Mouse (Mus musculus): ENCODE measurements around the gene Pgls. TPM values are rescaled to one million over a fixed set of nuclear protein-coding genes. Genes with fewer than 3 reads are reported as not detected.

Pgls gene
- polyA plus RNA-seq, 1 experiment = 140 TPM

- no peak for TF ChIP-seq POLR2A (IDR thresholded peaks at IDR 0.05; ENCODE audit: borderline replicate concordance, extremely low read depth, low read depth, low read length)
- no peak for TF ChIP-seq CTCF (IDR thresholded peaks at IDR 0.05; ENCODE audit: insufficient read depth, low read length)
- WGBS = 81% methylated on average over 7 of the region's 7 CpGs
These were observed 12.0 kb downstream of the Pgls start for GRCm38 (mm10) chr8:71604021-71604420.

GRCm38 (mm10) chr8:71610822-71611651 lies 19.1 kb downstream of the Pgls start, which contains the start of gene Colgalt1:
Gene Colgalt1 (plus strand): TSS chr8:71610998.
- DNase-seq = peak; percentile 91
- H3K4me3 ChIP-seq (replicated peaks; ENCODE audit: extremely low read depth, low read depth, low read length) = peak within 1 kb of the TSS; percentile 86
- peak; percentile 58; the same call in 1 of the 2 replicates for TF ChIP-seq POLR2A (IDR thresholded peaks at IDR 0.05; ENCODE audit: borderline replicate concordance, extremely low read depth, low read depth, low read length)
- TF ChIP-seq CTCF (IDR thresholded peaks at IDR 0.05; ENCODE audit: insufficient read depth, low read length) = no peak
- peaks cover 4% of the 10 kb centered on the region; the same call in 1 of the 2 replicates for H3K4me1 ChIP-seq (ENCODE audit: control insufficient read depth, insufficient read depth, low read length)
- under 1% methylated on average over 81 of the region's 82 CpGs for WGBS

More at GRCm38 (mm10) chr8:71604021-71604420, 12.0 kb downstream of the Pgls start:
- DNase-seq = no peak
- Histone ChIP-seq H3K4me1 (ENCODE audit: control insufficient read depth, insufficient read depth, low read length) (peaks cover 5% of the 10 kb centered on the region; the same call in 1 of the 2 replicates), H3K4me3 (replicated peaks; ENCODE audit: extremely low read depth, low read depth, low read length) (no peak overlapping the region)

- WGBS = 20% methylated on average over 5 of the region's 5 CpGs
- DNase-seq = no peak
- H3K4me3 ChIP-seq (replicated peaks; ENCODE audit: extremely low read depth, low read depth, low read length) = peak overlapping the region; percentile 86
- H3K4me1 ChIP-seq (ENCODE audit: control insufficient read depth, insufficient read depth, low read length) = peaks cover 4% of the 10 kb centered on the region; the same call in 1 of the 2 replicates
- no peak for TF ChIP-seq CTCF (IDR thresholded peaks at IDR 0.05; ENCODE audit: insufficient read depth, low read length)
- no peak for TF ChIP-seq POLR2A (IDR thresholded peaks at IDR 0.05; ENCODE audit: borderline replicate concordance, extremely low read depth, low read depth, low read length)
These were observed 20.2 kb downstream of the Pgls start for GRCm38 (mm10) chr8:71612141-71612540.

GRCm38 (mm10) chr8:71613418-71613817 lies 21.4 kb downstream of the Pgls start:
- no peak for DNase-seq
- H3K4me3 ChIP-seq (replicated peaks; ENCODE audit: extremely low read depth, low read depth, low read length) = no peak overlapping the region

GRCm38 (mm10) chr8:71619786-71620185 lies 27.8 kb downstream of the Pgls start:
- no peak for DNase-seq
- WGBS = 98% methylated on average over 2 of the region's 2 CpGs
- Histone ChIP-seq H3K4me1 (ENCODE audit: control insufficient read depth, insufficient read depth, low read length) (no peaks in the 10 kb centered on the region), H3K4me3 (replicated peaks; ENCODE audit: extremely low read depth, low read depth, low read length) (no peak overlapping the region)
- no peak for TF ChIP-seq CTCF (IDR thresholded peaks at IDR 0.05; ENCODE audit: insufficient read depth, low read length)
- TF ChIP-seq POLR2A (IDR thresholded peaks at IDR 0.05; ENCODE audit: borderline replicate concordance, extremely low read depth, low read depth, low read length) = no peak

More at GRCm38 (mm10) chr8:71613418-71613817, 21.4 kb downstream of the Pgls start:
- no peak for TF ChIP-seq CTCF (IDR thresholded peaks at IDR 0.05; ENCODE audit: insufficient read depth, low read length)
- TF ChIP-seq POLR2A (IDR thresholded peaks at IDR 0.05; ENCODE audit: borderline replicate concordance, extremely low read depth, low read depth, low read length) = no peak
- peaks cover 4% of the 10 kb centered on the region; the same call in 1 of the 2 replicates for H3K4me1 ChIP-seq (ENCODE audit: control insufficient read depth, insufficient read depth, low read length)
- WGBS = 26% methylated on average over 4 of the region's 4 CpGs

GRCm38 (mm10) chr8:71625088-71625487 lies 33.1 kb downstream of the Pgls start:
- 80% methylated on average over 1 of the region's 1 CpGs for WGBS

GRCm38 (mm10) chr8:71626753-71627152 lies 34.8 kb downstream of the Pgls start:
- no peak for DNase-seq
- Histone ChIP-seq H3K4me3 (replicated peaks; ENCODE audit: extremely low read depth, low read depth, low read length) (no peak overlapping the region), H3K4me1 (ENCODE audit: control insufficient read depth, insufficient read depth, low read length) (peaks cover 14% of the 10 kb centered on the region)
- 84% methylated on average over 9 of the region's 9 CpGs for WGBS
- TF ChIP-seq CTCF (IDR thresholded peaks at IDR 0.05; ENCODE audit: insufficient read depth, low read length) (no peak), POLR2A (IDR thresholded peaks at IDR 0.05; ENCODE audit: borderline replicate concordance, extremely low read depth, low read depth, low read length) (no peak)

More at GRCm38 (mm10) chr8:71625088-71625487, 33.1 kb downstream of the Pgls start:
- TF ChIP-seq POLR2A (IDR thresholded peaks at IDR 0.05; ENCODE audit: borderline replicate concordance, extremely low read depth, low read depth, low read length) = no peak
- no peak for TF ChIP-seq CTCF (IDR thresholded peaks at IDR 0.05; ENCODE audit: insufficient read depth, low read length)
- Histone ChIP-seq H3K4me1 (ENCODE audit: control insufficient read depth, insufficient read depth, low read length) (peaks cover 14% of the 10 kb centered on the region), H3K4me3 (replicated peaks; ENCODE audit: extremely low read depth, low read depth, low read length) (no peak overlapping the region)
- DNase-seq = no peak

- Histone ChIP-seq H3K4me3 (replicated peaks; ENCODE audit: extremely low read depth, low read depth, low read length) (no peak overlapping the region), H3K4me1 (ENCODE audit: control insufficient read depth, insufficient read depth, low read length) (peaks cover 14% of the 10 kb centered on the region)
- TF ChIP-seq POLR2A (IDR thresholded peaks at IDR 0.05; ENCODE audit: borderline replicate concordance, extremely low read depth, low read depth, low read length) = 0 out of 2 replicates have a peak, but pooled peaks have one; percentile 13
- no peak for TF ChIP-seq CTCF (IDR thresholded peaks at IDR 0.05; ENCODE audit: insufficient read depth, low read length)
- DNase-seq = no peak
- WGBS = 31% methylated on average over 9 of the region's 9 CpGs
These were observed 35.5 kb downstream of the Pgls start for GRCm38 (mm10) chr8:71627265-71628099.

Data from lung, adult 2 months (tissue).